Mouse (Mus musculus): ENCODE results near the gene Sirt7. TPM values are rescaled to one million over a fixed set of nuclear protein-coding genes. Genes with fewer than 3 reads are reported as not detected.
"Not testable (repeated sequence)": the region's sequence is repeated elsewhere in the genome, so short reads cannot be mapped to it uniquely, and the experiment has no call there.

Gene Sirt7
- polyA plus RNA-seq, 1 experiment from 2014 or later = 27.3 TPM

DNA sequence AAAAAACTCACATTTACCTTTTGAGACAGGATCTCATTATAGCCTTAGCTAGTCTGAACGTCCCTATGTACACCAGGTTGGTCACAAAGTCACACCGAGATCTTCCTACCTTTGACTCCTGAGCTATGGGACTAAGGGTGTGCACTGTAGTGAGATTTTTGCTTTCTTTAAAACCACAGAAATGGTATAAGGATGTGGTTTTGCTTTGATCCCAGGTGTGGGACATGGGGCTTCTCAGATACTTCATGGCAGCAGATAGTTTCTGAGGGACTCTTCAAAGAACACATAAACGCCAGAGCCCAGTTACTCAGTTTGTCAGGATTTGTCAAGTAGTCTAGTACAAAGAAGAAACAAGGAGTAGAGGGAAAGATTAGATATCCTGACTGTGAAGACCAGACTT lies 24.3 kb downstream of the Sirt7 start:
- ATAC-seq (ENCODE audit: low read depth) = no peak
- H3K4me2 ChIP-seq (ENCODE audit: low read depth, low read length) = no peak overlapping the region
- H3K9ac ChIP-seq (ENCODE audit: low read depth, low read length) = no peak overlapping the region
- peaks cover 11% of the 10 kb centered on the region for H3K36me3 ChIP-seq (ENCODE audit: control insufficient read depth, insufficient read depth)
- peaks cover 45% of the 10 kb centered on the region for H3K4me1 ChIP-seq (ENCODE audit: control insufficient read depth, low read depth, low read length)
- no peaks in the 10 kb centered on the region for H3K9me3 ChIP-seq (replicated peaks; ENCODE audit: control insufficient read depth, low read length)
- 78% methylated on average over 3 of the region's 3 CpGs for WGBS (ENCODE audit: insufficient replicate concordance)
- H3K27me3 ChIP-seq (ENCODE audit: control insufficient read depth, insufficient read depth, low read depth, low read length) = no peaks in the 10 kb centered on the region
- H3K4me3 ChIP-seq (ENCODE audit: low read depth, low read length) = no peak overlapping the region
- no peak overlapping the region for H3K27ac ChIP-seq (ENCODE audit: low read length)

DNA sequence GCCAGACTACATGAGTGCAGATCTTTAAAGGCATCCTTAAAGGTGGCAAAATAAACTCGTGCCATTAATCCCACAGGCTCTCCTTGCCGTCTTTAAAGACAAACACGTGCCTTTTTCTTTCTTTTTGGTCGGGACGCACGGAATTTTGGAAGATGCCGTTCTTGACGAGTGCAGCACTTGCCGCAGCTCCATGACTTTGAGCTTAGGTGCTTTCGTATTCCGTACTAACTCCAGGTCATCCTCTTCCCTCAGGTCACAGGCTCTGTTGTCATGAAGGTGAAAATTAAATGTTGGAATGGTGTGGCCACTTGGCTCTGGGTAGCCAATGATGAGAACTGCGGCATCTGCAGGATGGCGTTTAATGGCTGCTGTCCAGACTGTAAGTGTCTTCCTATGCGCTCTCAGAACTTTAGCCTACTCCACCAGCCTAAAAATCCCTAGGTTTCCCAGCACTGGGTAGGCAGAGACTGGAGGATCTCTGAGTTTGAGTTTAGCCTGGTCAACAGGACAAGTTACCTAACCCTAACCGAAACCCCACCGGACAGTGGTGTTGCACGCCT lies 26.0 kb downstream of the Sirt7 start:
- Histone ChIP-seq H3K4me2 (ENCODE audit: low read depth, low read length) (peak overlapping the region; percentile 96), H3K4me3 (ENCODE audit: low read depth, low read length) (peak overlapping the region; percentile 92), H3K27ac (ENCODE audit: low read length) (peak overlapping the region; percentile 95), H3K36me3 (ENCODE audit: control insufficient read depth, insufficient read depth) (peaks cover 25% of the 10 kb centered on the region), H3K4me1 (ENCODE audit: control insufficient read depth, low read depth, low read length) (peaks cover 44% of the 10 kb centered on the region), H3K9ac (ENCODE audit: low read depth, low read length) (peak overlapping the region; percentile 80), H3K9me3 (replicated peaks; ENCODE audit: control insufficient read depth, low read length) (no peaks in the 10 kb centered on the region), H3K27me3 (ENCODE audit: control insufficient read depth, insufficient read depth, low read depth, low read length) (no peaks in the 10 kb centered on the region)
- WGBS (ENCODE audit: insufficient replicate concordance) = 46% methylated on average over 17 of the region's 17 CpGs
- no peak for ATAC-seq (ENCODE audit: low read depth)

DNA sequence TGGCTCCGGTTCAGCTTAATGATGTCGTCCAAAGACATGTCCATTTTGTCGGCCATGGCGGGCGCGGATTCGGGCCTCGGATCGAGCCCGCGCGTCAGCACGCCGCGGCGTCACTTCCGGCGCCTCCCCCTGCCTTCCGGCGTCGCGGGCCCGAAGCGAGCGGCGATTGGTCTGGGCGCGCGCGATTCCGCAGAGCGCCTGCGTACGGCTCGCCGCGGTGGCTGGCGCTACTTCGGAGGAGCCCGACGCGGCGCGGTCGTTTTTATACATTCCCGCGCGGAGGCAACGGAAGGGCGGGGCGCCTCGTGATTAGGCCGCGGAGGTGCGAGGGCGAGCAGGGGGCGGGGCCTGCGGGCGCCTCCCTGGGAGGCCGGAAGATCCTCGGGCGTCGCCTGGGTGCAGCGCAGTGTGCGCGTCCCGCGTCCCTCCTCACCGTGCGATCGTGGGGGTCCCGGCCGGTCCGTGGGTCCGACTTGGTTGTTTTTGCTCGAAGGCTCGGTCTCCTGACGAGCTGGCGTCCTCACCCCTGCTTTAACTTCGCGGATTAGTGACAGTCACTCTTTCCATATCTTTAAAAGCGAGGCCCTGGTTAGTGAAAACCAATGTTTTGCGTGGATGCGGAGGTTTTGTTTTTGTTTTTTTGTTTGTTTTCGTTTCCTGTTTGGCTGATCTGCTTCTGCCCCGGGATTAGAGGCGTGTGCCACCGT lies 26.6 kb downstream of the Sirt7 start, which contains the start of the genes Alyref and Anapc11:
Alyref (minus strand) TSS at position 83 of the 707 bp plus-strand sequence.
Anapc11 (plus strand) TSS at position 139 of the 707 bp plus-strand sequence.
- H3K27ac ChIP-seq (ENCODE audit: low read length) = peak within 1 kb of the TSS; percentile 95
- no peaks in the 10 kb centered on the region for H3K27me3 ChIP-seq (ENCODE audit: control insufficient read depth, insufficient read depth, low read depth, low read length)
- peak within 1 kb of the TSS; percentile 92 for H3K4me3 ChIP-seq (ENCODE audit: low read depth, low read length)
- H3K36me3 ChIP-seq (ENCODE audit: control insufficient read depth, insufficient read depth) = peaks cover 31% of the 10 kb centered on the region
- no peaks in the 10 kb centered on the region for H3K9me3 ChIP-seq (replicated peaks; ENCODE audit: control insufficient read depth, low read length)
- peaks cover 38% of the 10 kb centered on the region for H3K4me1 ChIP-seq (ENCODE audit: control insufficient read depth, low read depth, low read length)
- WGBS (ENCODE audit: insufficient replicate concordance) = under 1% methylated on average over 87 of the region's 88 CpGs
- H3K4me2 ChIP-seq (ENCODE audit: low read depth, low read length) = peak within 1 kb of the TSS; percentile 96
- peak within 1 kb of the TSS; percentile 97 for H3K9ac ChIP-seq (ENCODE audit: low read depth, low read length)
- peak; percentile 97 for ATAC-seq (ENCODE audit: low read depth)

DNA sequence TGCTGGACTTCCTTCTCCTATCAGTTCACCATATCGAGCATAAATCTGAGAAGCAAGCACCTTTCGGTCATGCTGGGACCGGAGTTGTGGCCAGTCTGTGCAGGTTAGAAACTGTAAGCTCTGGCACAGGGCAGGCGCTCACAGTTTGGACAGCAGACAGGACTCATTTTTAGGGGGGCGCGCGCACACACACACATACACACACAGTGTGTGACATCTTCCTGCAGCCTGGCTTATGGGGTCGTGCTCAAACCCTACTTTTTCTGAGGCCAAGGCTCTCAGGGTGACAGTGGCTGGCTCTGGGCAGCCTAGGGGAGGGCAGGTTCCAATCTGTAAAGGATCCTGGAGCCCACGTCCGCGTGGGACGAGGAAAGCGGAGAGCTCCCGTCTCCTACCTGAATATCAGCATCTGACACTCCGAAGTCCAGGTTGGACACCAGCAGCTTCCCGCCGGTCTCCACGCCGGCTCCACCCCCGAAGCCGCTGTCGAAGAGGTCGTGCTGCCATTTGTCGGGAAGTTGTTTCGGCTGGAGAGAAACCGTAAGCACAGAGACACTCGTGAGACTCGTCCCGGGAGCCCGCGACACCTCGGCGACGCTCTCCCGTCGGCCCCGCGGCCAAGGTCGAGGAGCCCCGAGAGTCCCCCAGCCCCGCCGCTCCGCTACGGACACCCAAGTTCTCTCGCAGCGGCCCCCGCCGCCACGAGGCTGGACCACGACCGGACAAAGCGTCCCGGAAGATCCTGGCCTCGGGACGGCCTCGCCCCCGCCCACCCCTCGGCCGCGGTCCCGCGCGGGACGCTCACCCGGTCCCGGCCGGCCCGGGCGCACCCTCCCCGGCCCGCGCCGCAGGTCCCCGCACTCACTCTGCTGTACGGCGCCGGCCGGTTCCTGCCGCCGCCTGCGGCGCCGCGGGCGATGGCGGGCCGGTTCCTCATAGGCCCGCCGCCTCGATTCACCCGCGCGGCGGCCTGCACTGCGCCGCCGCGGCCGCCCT lies 27.5 kb downstream of the Sirt7 start:
- peak overlapping the region; percentile 92 for H3K4me3 ChIP-seq (ENCODE audit: low read depth, low read length)
- peak overlapping the region; percentile 95 for H3K27ac ChIP-seq (ENCODE audit: low read length)
- peaks cover 40% of the 10 kb centered on the region for H3K36me3 ChIP-seq (ENCODE audit: control insufficient read depth, insufficient read depth)
- no peaks in the 10 kb centered on the region for H3K9me3 ChIP-seq (replicated peaks; ENCODE audit: control insufficient read depth, low read length)
- H3K9ac ChIP-seq (ENCODE audit: low read depth, low read length) = peak overlapping the region; percentile 97
- 2% methylated on average over 84 of the region's 99 CpGs for WGBS (ENCODE audit: insufficient replicate concordance)
- H3K27me3 ChIP-seq (ENCODE audit: control insufficient read depth, insufficient read depth, low read depth, low read length) = no peaks in the 10 kb centered on the region
- peak overlapping the region; percentile 96 for H3K4me2 ChIP-seq (ENCODE audit: low read depth, low read length)
- ATAC-seq (ENCODE audit: low read depth) = peak; percentile 18
- peaks cover 29% of the 10 kb centered on the region for H3K4me1 ChIP-seq (ENCODE audit: control insufficient read depth, low read depth, low read length)

DNA sequence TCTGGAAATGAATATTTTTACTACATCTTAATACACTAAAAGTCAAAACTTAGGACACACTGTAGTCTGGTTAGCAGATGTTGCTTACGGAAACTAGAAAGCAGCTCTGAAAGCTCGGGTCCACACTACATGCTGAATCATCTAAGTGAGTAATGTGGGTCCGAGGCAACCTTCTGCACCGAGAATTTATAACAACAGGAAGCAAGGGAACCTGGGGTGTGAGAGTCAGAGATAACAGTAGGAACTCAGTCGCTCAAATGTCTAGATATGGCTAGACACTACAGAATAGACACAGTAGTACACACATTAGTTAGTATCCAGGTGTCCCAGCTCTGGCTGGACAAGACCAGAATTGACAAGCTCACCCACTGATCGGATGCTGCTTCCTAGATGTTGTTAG lies 36.5 kb downstream of the Sirt7 start:
- Histone ChIP-seq H3K27ac (ENCODE audit: low read length) (no peak overlapping the region), H3K9me3 (replicated peaks; ENCODE audit: control insufficient read depth, low read length) (no peaks in the 10 kb centered on the region), H3K36me3 (ENCODE audit: control insufficient read depth, insufficient read depth) (peaks cover 74% of the 10 kb centered on the region), H3K27me3 (ENCODE audit: control insufficient read depth, insufficient read depth, low read depth, low read length) (no peaks in the 10 kb centered on the region), H3K4me1 (ENCODE audit: control insufficient read depth, low read depth, low read length) (peaks cover 3% of the 10 kb centered on the region; the same call in 1 of the 2 replicates), H3K4me3 (ENCODE audit: low read depth, low read length) (no peak overlapping the region), H3K4me2 (ENCODE audit: low read depth, low read length) (no peak overlapping the region), H3K9ac (ENCODE audit: low read depth, low read length) (no peak overlapping the region)
- ATAC-seq (ENCODE audit: low read depth) = no peak
- 29% methylated on average over 6 of the region's 6 CpGs for WGBS (ENCODE audit: insufficient replicate concordance)

DNA sequence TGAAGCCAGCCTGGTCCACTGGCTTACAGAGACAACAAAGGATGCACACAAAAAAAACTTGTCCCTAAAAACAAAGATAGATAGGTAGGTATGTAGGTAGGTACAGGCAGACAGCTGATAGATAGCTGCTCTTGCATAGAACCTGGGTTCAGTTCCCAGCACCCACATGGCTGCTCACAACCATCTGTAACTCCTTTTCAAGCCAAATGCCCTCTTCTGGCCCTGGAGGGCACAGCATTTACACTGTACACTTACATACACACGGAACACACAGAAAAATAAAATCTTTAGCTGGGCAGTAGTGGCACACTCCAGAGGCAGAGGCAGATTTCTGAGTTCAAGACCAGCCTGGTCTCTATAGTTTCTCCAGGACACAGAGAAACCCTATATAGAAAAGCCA lies 41.1 kb downstream of the Sirt7 start:
- H3K36me3 ChIP-seq (ENCODE audit: control insufficient read depth, insufficient read depth) = peaks cover 45% of the 10 kb centered on the region
- no peaks in the 10 kb centered on the region for H3K27me3 ChIP-seq (ENCODE audit: control insufficient read depth, insufficient read depth, low read depth, low read length)
- 84% methylated on average over 1 of the region's 1 CpGs for WGBS (ENCODE audit: insufficient replicate concordance)
- H3K27ac ChIP-seq (ENCODE audit: low read length) = no peak overlapping the region
- H3K4me3 ChIP-seq (ENCODE audit: low read depth, low read length) = no peak overlapping the region
- no peaks in the 10 kb centered on the region for H3K9me3 ChIP-seq (replicated peaks; ENCODE audit: control insufficient read depth, low read length)
- H3K4me1 ChIP-seq (ENCODE audit: control insufficient read depth, low read depth, low read length) = peaks cover 32% of the 10 kb centered on the region
- H3K4me2 ChIP-seq (ENCODE audit: low read depth, low read length) = no peak overlapping the region
- ATAC-seq (ENCODE audit: low read depth) = no peak
- no peak overlapping the region for H3K9ac ChIP-seq (ENCODE audit: low read depth, low read length)

DNA sequence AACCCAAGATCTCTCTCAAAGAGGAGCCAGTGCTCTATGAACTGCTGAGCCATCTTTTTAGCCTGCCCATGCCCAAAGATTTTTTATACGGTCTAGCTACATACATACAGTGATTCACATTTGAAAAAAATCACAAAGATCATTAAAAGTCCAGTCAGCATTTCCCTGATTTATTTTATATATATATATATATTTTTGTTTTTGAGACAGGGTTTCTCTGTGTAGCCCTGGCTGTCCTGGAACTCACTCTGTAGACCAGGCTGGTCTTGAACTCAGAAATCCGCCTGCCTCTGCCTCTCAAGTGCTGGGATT lies 42.1 kb downstream of the Sirt7 start:
- H3K36me3 ChIP-seq (ENCODE audit: control insufficient read depth, insufficient read depth) = peaks cover 48% of the 10 kb centered on the region
- H3K27me3 ChIP-seq (ENCODE audit: control insufficient read depth, insufficient read depth, low read depth, low read length); H3K4me3 ChIP-seq (ENCODE audit: low read depth, low read length); H3K4me2 ChIP-seq (ENCODE audit: low read depth, low read length); ATAC-seq (ENCODE audit: low read depth); H3K9ac ChIP-seq (ENCODE audit: low read depth, low read length); H3K27ac ChIP-seq (ENCODE audit: low read length); H3K9me3 ChIP-seq (replicated peaks; ENCODE audit: control insufficient read depth, low read length): not testable (repeated sequence)
- 88% methylated on average over 2 of the region's 2 CpGs for WGBS (ENCODE audit: insufficient replicate concordance)
- peaks cover 39% of the 10 kb centered on the region for H3K4me1 ChIP-seq (ENCODE audit: control insufficient read depth, low read depth, low read length)

DNA sequence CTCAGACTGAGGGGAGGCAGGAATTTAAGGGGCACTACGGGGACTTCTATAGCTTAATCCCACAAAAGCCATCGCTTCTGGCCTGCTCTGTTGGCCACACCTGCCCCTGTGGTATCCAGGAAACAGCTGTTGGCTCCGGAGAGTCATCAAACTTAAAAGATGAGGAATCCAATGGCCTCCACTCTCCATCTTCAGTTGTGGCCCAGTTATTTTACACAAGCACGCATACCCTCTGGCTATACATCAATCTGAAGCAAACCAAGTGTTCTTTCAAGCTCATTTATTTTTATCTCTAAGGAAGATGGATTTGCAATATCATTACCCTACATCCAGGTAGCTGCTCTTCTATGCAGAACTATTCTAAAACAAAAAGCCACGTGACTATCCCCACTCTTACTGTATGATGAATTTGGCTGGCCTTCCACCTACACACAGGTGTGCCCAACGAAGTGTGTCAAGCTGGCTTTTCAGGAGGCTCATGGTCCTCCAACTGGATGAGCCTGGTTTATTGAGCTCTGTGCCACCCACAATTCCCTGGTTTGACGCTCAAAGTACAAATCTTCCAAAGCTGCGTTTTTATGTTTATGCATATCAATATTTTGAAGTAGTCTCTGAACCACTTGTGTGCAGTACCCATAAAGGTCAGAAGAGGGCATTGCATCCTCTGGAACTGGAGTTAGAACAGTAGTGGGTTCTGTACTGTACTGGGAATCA lies 42.6 kb downstream of the Sirt7 start:
- Histone ChIP-seq H3K9ac (ENCODE audit: low read depth, low read length) (peak overlapping the region; percentile 87), H3K9me3 (replicated peaks; ENCODE audit: control insufficient read depth, low read length) (no peaks in the 10 kb centered on the region), H3K36me3 (ENCODE audit: control insufficient read depth, insufficient read depth) (peaks cover 44% of the 10 kb centered on the region), H3K4me3 (ENCODE audit: low read depth, low read length) (peak overlapping the region; percentile 88), H3K4me2 (ENCODE audit: low read depth, low read length) (peak overlapping the region; percentile 96), H3K27ac (ENCODE audit: low read length) (peak overlapping the region; percentile 86), H3K4me1 (ENCODE audit: control insufficient read depth, low read depth, low read length) (peaks cover 39% of the 10 kb centered on the region), H3K27me3 (ENCODE audit: control insufficient read depth, insufficient read depth, low read depth, low read length) (no peaks in the 10 kb centered on the region)
- ATAC-seq (ENCODE audit: low read depth) = no peak
- 58% methylated on average over 8 of the region's 8 CpGs for WGBS (ENCODE audit: insufficient replicate concordance)

Measured in liver, embryonic 16.5 days (tissue).